In the genomic region with DNA sequence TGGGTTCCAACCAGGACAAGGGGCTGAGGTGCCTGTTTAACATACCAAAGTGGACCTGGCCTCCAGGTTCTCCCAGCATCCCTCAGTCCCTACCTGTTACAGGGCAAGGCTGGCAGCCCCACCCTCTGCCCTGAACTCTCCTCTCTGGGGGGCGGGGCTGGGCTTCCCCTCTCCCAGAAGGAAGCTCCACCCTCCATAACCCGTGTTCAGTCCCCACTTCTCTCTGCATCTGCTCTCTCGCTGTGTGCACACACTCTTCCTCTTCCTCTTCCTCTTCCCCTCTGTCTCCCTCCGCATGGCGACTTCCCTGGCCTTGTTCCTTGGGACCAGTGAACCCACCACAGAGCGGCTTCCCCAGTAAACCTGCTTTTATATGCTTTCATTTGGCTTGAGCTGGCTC, we compare ENCODE assay signal across 17 mouse cellular contexts.
DNase-seq lines count a peak whose midpoint lies in the region; ATAC-seq lines count a peak whose summit lies in the region.
"Had no signal": no experiment of that assay in that cellular context is flagged by ENCODE, and none has a peak within 500 bp of the region (broad histone marks: within the 10 kb centered on the region; RNA-seq: fewer than 3 reads in every experiment).

No protein-coding gene starts in this region.

- no peak overlapping the region for H3K9ac ChIP-seq in heart, embryonic 11.5 days (ENCODE audit: low read depth, low read length)
- H3K9ac ChIP-seq in lung, embryonic 15.5 days = no peak overlapping the region
- no peak overlapping the region for H3K9ac ChIP-seq in intestine, embryonic 14.5 days (ENCODE audit: low read length)
- H3K9ac ChIP-seq: embryonic facial prominence, embryonic 13.5 days; hindbrain, embryonic 14.5 days; lung, embryonic 14.5 days; midbrain, embryonic 12.5 days had no signal

- no peaks in the 10 kb centered on the region for H3K36me3 ChIP-seq in heart, embryonic 11.5 days (ENCODE audit: control insufficient read depth, insufficient read depth, low read length)
- no peaks in the 10 kb centered on the region for H3K36me3 ChIP-seq in lung, embryonic 15.5 days
- no peaks in the 10 kb centered on the region for H3K36me3 ChIP-seq in intestine, embryonic 14.5 days (ENCODE audit: control insufficient read depth, insufficient read depth, low read length)
- H3K36me3 ChIP-seq: embryonic facial prominence, embryonic 13.5 days; forebrain, embryonic 10.5 days; G1E; midbrain, embryonic 12.5 days had no signal

- H3K4me3 ChIP-seq in heart, embryonic 11.5 days (ENCODE audit: low read depth, low read length) = no peak overlapping the region
- H3K4me3 ChIP-seq in lung, embryonic 15.5 days = no peak overlapping the region
- no peak overlapping the region for H3K4me3 ChIP-seq in intestine, embryonic 14.5 days (ENCODE audit: low read depth, low read length)
- H3K4me3 ChIP-seq: embryonic facial prominence, embryonic 13.5 days; forebrain, embryonic 10.5 days; midbrain, embryonic 12.5 days had no signal

- no peak overlapping the region for H3K27ac ChIP-seq in heart, embryonic 11.5 days (ENCODE audit: low read depth, low read length)
- no peak overlapping the region for H3K27ac ChIP-seq in lung, embryonic 15.5 days
- H3K27ac ChIP-seq in intestine, embryonic 14.5 days (ENCODE audit: low read depth) = no peak overlapping the region
- H3K27ac ChIP-seq: embryonic facial prominence, embryonic 13.5 days; forebrain, embryonic 10.5 days; hindbrain, embryonic 14.5 days; midbrain, embryonic 12.5 days had no signal

- H3K4me1 ChIP-seq in heart, embryonic 11.5 days (ENCODE audit: control insufficient read depth, insufficient read depth, low read length) = peaks cover 2% of the 10 kb centered on the region
- H3K4me1 ChIP-seq in lung, embryonic 15.5 days = no peaks in the 10 kb centered on the region
- no peaks in the 10 kb centered on the region for H3K4me1 ChIP-seq in intestine, embryonic 14.5 days (replicated peaks; ENCODE audit: control insufficient read depth, insufficient read depth, low read length)

- peak overlapping the region; percentile 29 for H3K4me2 ChIP-seq in heart, embryonic 11.5 days
- peak overlapping the region; percentile 2; the same call in 1 of the 2 replicates for H3K4me2 ChIP-seq in lung, embryonic 15.5 days
- H3K4me2 ChIP-seq in intestine, embryonic 14.5 days (ENCODE audit: low read length) = peak overlapping the region; percentile 20
- H3K4me2 ChIP-seq: hindbrain, embryonic 14.5 days; lung, embryonic 14.5 days; midbrain, embryonic 12.5 days had no signal

- no peak for DNase-seq in heart, adult 11 months
- DNase-seq in lung, postnatal 25 days (ENCODE audit: low spot score) = no peak
- no peak for DNase-seq in intestine, embryonic 14.5 days (ENCODE audit: low spot score)
- no peak for DNase-seq in left cerebral cortex, adult 18-20 months (ENCODE audit: low spot score in 2 of 2)
- DNase-seq: kidney, postnatal 10 days; left cerebral cortex, postnatal 4 days; lung, embryonic 14.5 days; thymus, postnatal 36 days had no signal

- peaks cover 7% of the 10 kb centered on the region; the same call in 1 of the 2 replicates for H3K27me3 ChIP-seq in heart, embryonic 11.5 days (ENCODE audit: control insufficient read depth, insufficient read depth, low read length)
- H3K27me3 ChIP-seq in lung, embryonic 15.5 days = no peaks in the 10 kb centered on the region
- no peaks in the 10 kb centered on the region for H3K27me3 ChIP-seq in intestine, embryonic 14.5 days (replicated peaks; ENCODE audit: control insufficient read depth, insufficient read depth, low read length)

- peaks cover 7% of the 10 kb centered on the region for H3K9me3 ChIP-seq in heart, embryonic 11.5 days (replicated peaks; ENCODE audit: control insufficient read depth, low read length)
- H3K9me3 ChIP-seq in lung, embryonic 15.5 days = no peaks in the 10 kb centered on the region
- 0 out of 2 replicates have a peak, but pooled peaks cover 2% of the 10 kb centered on the region for H3K9me3 ChIP-seq in intestine, embryonic 14.5 days (ENCODE audit: control insufficient read depth, low read length)
- H3K9me3 ChIP-seq: midbrain, embryonic 12.5 days had no signal

- 0 out of 2 replicates have a peak, but pooled peaks have one; percentile 21 for ATAC-seq in heart, embryonic 11.5 days (replicated peaks; ENCODE audit: insufficient number of reproducible peaks, low FRiP score, low TSS enrichment)
- no peak for ATAC-seq in lung, embryonic 15.5 days (ENCODE audit: borderline replicate concordance, extremely low read depth, low FRiP score, low TSS enrichment)
- 0 out of 2 replicates have a peak, but pooled peaks have one; percentile 34 for ATAC-seq in intestine, embryonic 14.5 days (replicated peaks; ENCODE audit: low FRiP score, low TSS enrichment, low read depth)
- ATAC-seq in megakaryocyte progenitor cell, adult 5-6 weeks (replicated peaks; ENCODE audit: poor library complexity) = peak; percentile 76
- ATAC-seq in frontal cortex, adult (ENCODE audit: low TSS enrichment) = no peak

- WGBS in heart, embryonic 11.5 days (ENCODE audit: insufficient replicate concordance) = 33% methylated on average over 6 of the region's 6 CpGs
- 21% methylated on average over 6 of the region's 6 CpGs for WGBS in lung, embryonic 15.5 days
- WGBS in intestine, embryonic 14.5 days = 23% methylated on average over 6 of the region's 6 CpGs

Comparison
In these comparisons a context has a peak if more than half of its experiments do, and no peak if none do; other contexts are left out.
1. ATAC-seq: peak in heart, embryonic 11.5 days (single experiment), intestine, embryonic 14.5 days (single experiment) and megakaryocyte progenitor cell, adult 5-6 weeks (single experiment); none in lung, embryonic 15.5 days (single experiment) and frontal cortex, adult (single experiment).
2. Peak in every context shown above with its lines, with median percentiles within 50 percentile points of each other: H3K4me2 ChIP-seq.